Mouse (Mus musculus): ENCODE data around the gene Hk2. TPM values are rescaled to one million over a fixed set of nuclear protein-coding genes. Genes with fewer than 3 reads are reported as not detected.

The Hk2 gene
- polyA plus RNA-seq, 1 experiment from 2014 or later, result 4.8 TPM

GRCm38 (mm10) chr6:82772451-82773101 is 1.7 kb downstream of the Hk2 start:
- Histone ChIP-seq H3K4me3 (replicated peaks; ENCODE audit: low read length) (peak overlapping the region; percentile 58), H3K9me3 (ENCODE audit: control insufficient read depth, low read length) (no peaks in the 10 kb centered on the region), H3K27ac (ENCODE audit: low read length) (no peak overlapping the region), H3K4me2 (ENCODE audit: low read length) (peak overlapping the region; percentile 98), H3K4me1 (replicated peaks; ENCODE audit: control insufficient read depth, insufficient read depth, low read length) (peaks cover 8% of the 10 kb centered on the region; the same call in 1 of the 2 replicates), H3K9ac (replicated peaks; ENCODE audit: low read depth, low read length) (peak overlapping the region; percentile 51), H3K36me3 (ENCODE audit: control insufficient read depth, insufficient read depth) (no peaks in the 10 kb centered on the region), H3K27me3 (replicated peaks; ENCODE audit: control insufficient read depth, insufficient read depth, low read length) (0 out of 2 replicates have a peak, but pooled peaks cover 6% of the 10 kb centered on the region)
- WGBS, result under 1% methylated on average over 19 of the region's 19 CpGs
- peak; percentile 23; the same call in 1 of the 2 replicates for ATAC-seq

GRCm38 (mm10) chr6:82771981-82772409 is 2.3 kb downstream of the Hk2 start:
- peak overlapping the region; percentile 58 for H3K4me3 ChIP-seq (replicated peaks; ENCODE audit: low read length)
- H3K27me3 ChIP-seq (replicated peaks; ENCODE audit: control insufficient read depth, insufficient read depth, low read length), result 0 out of 2 replicates have a peak, but pooled peaks cover 6% of the 10 kb centered on the region
- 1% methylated on average over 10 of the region's 10 CpGs for WGBS
- no peak overlapping the region for H3K27ac ChIP-seq (ENCODE audit: low read length)
- no peaks in the 10 kb centered on the region for H3K9me3 ChIP-seq (ENCODE audit: control insufficient read depth, low read length)
- no peak overlapping the region for H3K9ac ChIP-seq (replicated peaks; ENCODE audit: low read depth, low read length)
- H3K36me3 ChIP-seq (ENCODE audit: control insufficient read depth, insufficient read depth), result no peaks in the 10 kb centered on the region
- peak overlapping the region; percentile 98 for H3K4me2 ChIP-seq (ENCODE audit: low read length)
- peaks cover 8% of the 10 kb centered on the region; the same call in 1 of the 2 replicates for H3K4me1 ChIP-seq (replicated peaks; ENCODE audit: control insufficient read depth, insufficient read depth, low read length)
- no peak for ATAC-seq

- Histone ChIP-seq H3K9me3 (ENCODE audit: control insufficient read depth, low read length) (no peaks in the 10 kb centered on the region), H3K4me3 (replicated peaks; ENCODE audit: low read length) (no peak overlapping the region), H3K4me1 (replicated peaks; ENCODE audit: control insufficient read depth, insufficient read depth, low read length) (peaks cover 8% of the 10 kb centered on the region; the same call in 1 of the 2 replicates), H3K27me3 (replicated peaks; ENCODE audit: control insufficient read depth, insufficient read depth, low read length) (0 out of 2 replicates have a peak, but pooled peaks cover 6% of the 10 kb centered on the region), H3K36me3 (ENCODE audit: control insufficient read depth, insufficient read depth) (no peaks in the 10 kb centered on the region), H3K27ac (ENCODE audit: low read length) (no peak overlapping the region), H3K4me2 (ENCODE audit: low read length) (no peak overlapping the region), H3K9ac (replicated peaks; ENCODE audit: low read depth, low read length) (no peak overlapping the region)
- WGBS, result 61% methylated on average over 9 of the region's 9 CpGs
- ATAC-seq, result no peak
Observed at GRCm38 (mm10) chr6:82771059-82771458, 3.2 kb downstream of the Hk2 start.

DNA sequence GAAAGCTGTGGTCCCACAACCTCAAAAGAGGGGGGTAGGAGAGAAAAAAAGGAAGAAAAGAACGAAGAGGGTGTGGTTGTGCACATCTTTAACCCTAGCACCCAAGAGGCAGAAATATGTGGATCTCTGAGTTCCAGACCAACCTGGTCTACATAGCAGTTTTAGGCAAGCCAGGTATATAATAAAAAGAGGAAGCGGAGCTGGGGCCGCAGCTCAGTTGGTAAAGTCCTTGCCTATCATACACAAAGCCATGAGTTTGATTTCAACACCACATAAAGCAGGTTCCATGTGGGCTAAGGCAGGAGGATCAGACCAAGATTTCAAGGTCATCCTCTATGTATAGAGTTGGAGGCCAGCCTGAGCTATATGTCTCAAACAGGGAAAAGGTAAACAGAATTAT is 4.0 kb downstream of the Hk2 start:
- whole genome bisulfite sequencing, result 83% methylated on average over 3 of the region's 3 CpGs
- ATAC-seq, result no peak
- H3K9ac ChIP-seq (replicated peaks; ENCODE audit: low read depth, low read length), result no peak overlapping the region

DNA sequence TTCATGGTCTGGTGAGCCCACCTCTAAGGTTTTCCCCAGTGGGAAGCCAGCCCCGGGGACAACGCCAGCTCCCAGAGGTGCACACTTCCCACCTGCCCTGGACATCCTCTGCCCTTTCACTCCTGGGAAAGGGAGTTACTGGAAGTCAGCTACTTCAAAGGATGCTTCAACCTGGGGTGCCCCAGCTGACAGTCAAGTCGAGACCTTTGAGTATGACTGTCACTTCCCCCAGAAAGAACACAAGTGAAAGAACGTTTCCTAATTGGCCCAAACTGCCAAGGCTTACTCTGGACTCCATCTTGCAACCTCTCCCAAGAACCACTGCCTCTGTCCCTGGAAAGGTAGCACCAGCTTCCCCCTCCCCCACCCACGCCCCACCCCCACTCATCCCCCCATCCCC is 4.5 kb downstream of the Hk2 start:
- no peak for ATAC-seq
- Histone ChIP-seq H3K4me2 (ENCODE audit: low read length) (no peak overlapping the region), H3K9me3 (ENCODE audit: control insufficient read depth, low read length) (no peaks in the 10 kb centered on the region), H3K4me3 (replicated peaks; ENCODE audit: low read length) (no peak overlapping the region), H3K27me3 (replicated peaks; ENCODE audit: control insufficient read depth, insufficient read depth, low read length) (no peaks in the 10 kb centered on the region), H3K27ac (ENCODE audit: low read length) (no peak overlapping the region), H3K9ac (replicated peaks; ENCODE audit: low read depth, low read length) (no peak overlapping the region), H3K4me1 (replicated peaks; ENCODE audit: control insufficient read depth, insufficient read depth, low read length) (peaks cover 6% of the 10 kb centered on the region; the same call in 1 of the 2 replicates), H3K36me3 (ENCODE audit: control insufficient read depth, insufficient read depth) (no peaks in the 10 kb centered on the region)
- WGBS, result 65% methylated on average over 4 of the region's 5 CpGs

More for the DNA sequence above, 4.0 kb downstream of the Hk2 start:
- Histone ChIP-seq H3K9me3 (ENCODE audit: control insufficient read depth, low read length) (no peaks in the 10 kb centered on the region), H3K4me3 (replicated peaks; ENCODE audit: low read length) (no peak overlapping the region), H3K4me2 (ENCODE audit: low read length) (no peak overlapping the region), H3K27me3 (replicated peaks; ENCODE audit: control insufficient read depth, insufficient read depth, low read length) (0 out of 2 replicates have a peak, but pooled peaks cover 3% of the 10 kb centered on the region), H3K36me3 (ENCODE audit: control insufficient read depth, insufficient read depth) (no peaks in the 10 kb centered on the region), H3K27ac (ENCODE audit: low read length) (no peak overlapping the region), H3K4me1 (replicated peaks; ENCODE audit: control insufficient read depth, insufficient read depth, low read length) (peaks cover 8% of the 10 kb centered on the region; the same call in 1 of the 2 replicates)

GRCm38 (mm10) chr6:82767734-82768586 is 6.3 kb downstream of the Hk2 start:
- Histone ChIP-seq H3K36me3 (ENCODE audit: control insufficient read depth, insufficient read depth) (no peaks in the 10 kb centered on the region), H3K27ac (ENCODE audit: low read length) (no peak overlapping the region), H3K4me1 (replicated peaks; ENCODE audit: control insufficient read depth, insufficient read depth, low read length) (peaks cover 10% of the 10 kb centered on the region; the same call in 1 of the 2 replicates), H3K4me2 (ENCODE audit: low read length) (no peak overlapping the region), H3K9ac (replicated peaks; ENCODE audit: low read depth, low read length) (no peak overlapping the region), H3K4me3 (replicated peaks; ENCODE audit: low read length) (no peak overlapping the region), H3K27me3 (replicated peaks; ENCODE audit: control insufficient read depth, insufficient read depth, low read length) (no peaks in the 10 kb centered on the region), H3K9me3 (ENCODE audit: control insufficient read depth, low read length) (no peaks in the 10 kb centered on the region)
- ATAC-seq, result no peak
- WGBS, result 92% methylated on average over 12 of the region's 12 CpGs

- Histone ChIP-seq H3K27ac (ENCODE audit: low read length) (no peak overlapping the region), H3K9ac (replicated peaks; ENCODE audit: low read depth, low read length) (no peak overlapping the region), H3K27me3 (replicated peaks; ENCODE audit: control insufficient read depth, insufficient read depth, low read length) (no peaks in the 10 kb centered on the region), H3K36me3 (ENCODE audit: control insufficient read depth, insufficient read depth) (no peaks in the 10 kb centered on the region), H3K9me3 (ENCODE audit: control insufficient read depth, low read length) (no peaks in the 10 kb centered on the region), H3K4me1 (replicated peaks; ENCODE audit: control insufficient read depth, insufficient read depth, low read length) (peaks cover 4% of the 10 kb centered on the region; the same call in 1 of the 2 replicates), H3K4me3 (replicated peaks; ENCODE audit: low read length) (no peak overlapping the region), H3K4me2 (ENCODE audit: low read length) (no peak overlapping the region)
- WGBS, result 76% methylated on average over 4 of the region's 4 CpGs
- no peak for ATAC-seq
Observed at GRCm38 (mm10) chr6:82766636-82767035, 7.6 kb downstream of the Hk2 start.

- Histone ChIP-seq H3K27ac (ENCODE audit: low read length) (no peak overlapping the region), H3K4me1 (replicated peaks; ENCODE audit: control insufficient read depth, insufficient read depth, low read length) (peaks cover 4% of the 10 kb centered on the region; the same call in 1 of the 2 replicates), H3K9ac (replicated peaks; ENCODE audit: low read depth, low read length) (no peak overlapping the region), H3K36me3 (ENCODE audit: control insufficient read depth, insufficient read depth) (no peaks in the 10 kb centered on the region), H3K9me3 (ENCODE audit: control insufficient read depth, low read length) (no peaks in the 10 kb centered on the region), H3K27me3 (replicated peaks; ENCODE audit: control insufficient read depth, insufficient read depth, low read length) (no peaks in the 10 kb centered on the region), H3K4me2 (ENCODE audit: low read length) (no peak overlapping the region), H3K4me3 (replicated peaks; ENCODE audit: low read length) (no peak overlapping the region)
- no peak for ATAC-seq
- 98% methylated on average over 2 of the region's 2 CpGs for WGBS
Observed at GRCm38 (mm10) chr6:82765261-82765660, 9.0 kb downstream of the Hk2 start.

- 54% methylated on average over 9 of the region's 9 CpGs for WGBS
- no peaks in the 10 kb centered on the region for H3K9me3 ChIP-seq (ENCODE audit: control insufficient read depth, low read length)
- no peak overlapping the region for H3K4me3 ChIP-seq (replicated peaks; ENCODE audit: low read length)
- no peak overlapping the region for H3K4me2 ChIP-seq (ENCODE audit: low read length)
- H3K4me1 ChIP-seq (replicated peaks; ENCODE audit: control insufficient read depth, insufficient read depth, low read length), result peaks cover 4% of the 10 kb centered on the region; the same call in 1 of the 2 replicates
- no peaks in the 10 kb centered on the region for H3K36me3 ChIP-seq (ENCODE audit: control insufficient read depth, insufficient read depth)
- no peak overlapping the region for H3K27ac ChIP-seq (ENCODE audit: low read length)
- H3K27me3 ChIP-seq (replicated peaks; ENCODE audit: control insufficient read depth, insufficient read depth, low read length), result no peaks in the 10 kb centered on the region
- no peak overlapping the region for H3K9ac ChIP-seq (replicated peaks; ENCODE audit: low read depth, low read length)
- no peak for ATAC-seq
Observed at GRCm38 (mm10) chr6:82763871-82764503, 10.3 kb downstream of the Hk2 start.
